Mouse (Mus musculus): ENCODE data around the gene Nepro. TPM values are rescaled to one million over a fixed set of nuclear protein-coding genes. Genes with fewer than 3 reads are reported as not detected.

Nepro gene
- polyA plus RNA-seq, 1 experiment from 2014 or later, result 13.2 TPM

GRCm38 (mm10) chr16:44736118-44736517, 12.0 kb downstream of the Nepro start:
- Histone ChIP-seq H3K4me2 (ENCODE audit: low read depth, low read length, severe bottlenecking) (no peak overlapping the region), H3K27ac (ENCODE audit: low read depth, low read length) (no peak overlapping the region), H3K9ac (ENCODE audit: low read length) (no peak overlapping the region), H3K4me1 (replicated peaks; ENCODE audit: control insufficient read depth, insufficient read depth, low read length) (no peaks in the 10 kb centered on the region), H3K36me3 (ENCODE audit: control insufficient read depth, insufficient read depth, low read length) (peaks cover 15% of the 10 kb centered on the region), H3K27me3 (ENCODE audit: control insufficient read depth, insufficient read depth, low read length) (no peaks in the 10 kb centered on the region), H3K4me3 (ENCODE audit: low read depth, low read length) (no peak overlapping the region), H3K9me3 (ENCODE audit: control insufficient read depth, low read length) (no peaks in the 10 kb centered on the region)
- ATAC-seq (replicated peaks; ENCODE audit: low FRiP score), result no peak
- 89% methylated on average over 4 of the region's 4 CpGs for WGBS
- DNase-seq (ENCODE audit: low spot score), result no peak

GRCm38 (mm10) chr16:44742753-44743152, 18.7 kb downstream of the Nepro start:
- Histone ChIP-seq H3K36me3 (ENCODE audit: control insufficient read depth, insufficient read depth, low read length) (peaks cover 4% of the 10 kb centered on the region; the same call in 1 of the 2 replicates), H3K27ac (ENCODE audit: low read depth, low read length) (no peak overlapping the region), H3K9me3 (ENCODE audit: control insufficient read depth, low read length) (no peaks in the 10 kb centered on the region), H3K27me3 (ENCODE audit: control insufficient read depth, insufficient read depth, low read length) (no peaks in the 10 kb centered on the region), H3K4me1 (replicated peaks; ENCODE audit: control insufficient read depth, insufficient read depth, low read length) (peaks cover 3% of the 10 kb centered on the region; the same call in 1 of the 2 replicates), H3K4me3 (ENCODE audit: low read depth, low read length) (no peak overlapping the region), H3K4me2 (ENCODE audit: low read depth, low read length, severe bottlenecking) (no peak overlapping the region), H3K9ac (ENCODE audit: low read length) (no peak overlapping the region)
- ATAC-seq (replicated peaks; ENCODE audit: low FRiP score), result no peak
- 88% methylated on average over 1 of the region's 1 CpGs for WGBS
- no peak for DNase-seq (ENCODE audit: low spot score)

- Histone ChIP-seq H3K4me3 (ENCODE audit: low read depth, low read length) (peak overlapping the region; percentile 66), H3K4me2 (ENCODE audit: low read depth, low read length, severe bottlenecking) (peak overlapping the region; percentile 85), H3K9ac (ENCODE audit: low read length) (peak overlapping the region; percentile 77), H3K9me3 (ENCODE audit: control insufficient read depth, low read length) (no peaks in the 10 kb centered on the region), H3K27ac (ENCODE audit: low read depth, low read length) (no peak overlapping the region; the same call in 1 of the 2 replicates), H3K36me3 (ENCODE audit: control insufficient read depth, insufficient read depth, low read length) (no peaks in the 10 kb centered on the region; the same call in 1 of the 2 replicates), H3K27me3 (ENCODE audit: control insufficient read depth, insufficient read depth, low read length) (no peaks in the 10 kb centered on the region), H3K4me1 (replicated peaks; ENCODE audit: control insufficient read depth, insufficient read depth, low read length) (peaks cover 3% of the 10 kb centered on the region; the same call in 1 of the 2 replicates)
- ATAC-seq (replicated peaks; ENCODE audit: low FRiP score) (peak; percentile 60), DNase-seq (ENCODE audit: low spot score) (peak; percentile 55)
- WGBS, result 8% methylated on average over 14 of the region's 14 CpGs
These were observed 21.4 kb downstream of the Nepro start for GRCm38 (mm10) chr16:44745471-44745865.

GRCm38 (mm10) chr16:44745866-44746562, 21.9 kb downstream of the Nepro start, which contains the start of gene Gtpbp8:
Gene Gtpbp8 (minus strand): TSS chr16:44746363.
- peak within 1 kb of the TSS; percentile 85 for H3K4me2 ChIP-seq (ENCODE audit: low read depth, low read length, severe bottlenecking)
- under 1% methylated on average over 47 of the region's 47 CpGs for WGBS
- peak within 1 kb of the TSS; percentile 77 for H3K9ac ChIP-seq (ENCODE audit: low read length)
- H3K36me3 ChIP-seq (ENCODE audit: control insufficient read depth, insufficient read depth, low read length), result no peaks in the 10 kb centered on the region; the same call in 1 of the 2 replicates
- H3K4me1 ChIP-seq (replicated peaks; ENCODE audit: control insufficient read depth, insufficient read depth, low read length), result peaks cover 3% of the 10 kb centered on the region; the same call in 1 of the 2 replicates
- peak; percentile 85 for DNase-seq (ENCODE audit: low spot score)
- H3K27ac ChIP-seq (ENCODE audit: low read depth, low read length), result peak within 1 kb of the TSS; percentile 74
- H3K27me3 ChIP-seq (ENCODE audit: control insufficient read depth, insufficient read depth, low read length), result no peaks in the 10 kb centered on the region
- peak within 1 kb of the TSS; percentile 66 for H3K4me3 ChIP-seq (ENCODE audit: low read depth, low read length)
- peak; percentile 93 for ATAC-seq (replicated peaks; ENCODE audit: low FRiP score)
- no peaks in the 10 kb centered on the region for H3K9me3 ChIP-seq (ENCODE audit: control insufficient read depth, low read length)

- no peak for ATAC-seq (replicated peaks; ENCODE audit: low FRiP score)
- Histone ChIP-seq H3K27ac (ENCODE audit: low read depth, low read length) (no peak overlapping the region), H3K36me3 (ENCODE audit: control insufficient read depth, insufficient read depth, low read length) (no peaks in the 10 kb centered on the region)
These were observed 23.9 kb downstream of the Nepro start for GRCm38 (mm10) chr16:44748007-44748406.

GRCm38 (mm10) chr16:44757700-44758099, 33.6 kb downstream of the Nepro start:
- Histone ChIP-seq H3K27ac (ENCODE audit: low read depth, low read length) (no peak overlapping the region), H3K9me3 (ENCODE audit: control insufficient read depth, low read length) (no peaks in the 10 kb centered on the region), H3K9ac (ENCODE audit: low read length) (no peak overlapping the region), H3K4me2 (ENCODE audit: low read depth, low read length, severe bottlenecking) (no peak overlapping the region), H3K27me3 (ENCODE audit: control insufficient read depth, insufficient read depth, low read length) (no peaks in the 10 kb centered on the region), H3K4me1 (replicated peaks; ENCODE audit: control insufficient read depth, insufficient read depth, low read length) (no peaks in the 10 kb centered on the region), H3K36me3 (ENCODE audit: control insufficient read depth, insufficient read depth, low read length) (no peaks in the 10 kb centered on the region), H3K4me3 (ENCODE audit: low read depth, low read length) (no peak overlapping the region)
- DNase-seq (ENCODE audit: low spot score) (no peak), ATAC-seq (replicated peaks; ENCODE audit: low FRiP score) (no peak)
- WGBS, result 94% methylated on average over 8 of the region's 8 CpGs

More at GRCm38 (mm10) chr16:44748007-44748406, 23.9 kb downstream of the Nepro start:
- Histone ChIP-seq H3K4me3 (ENCODE audit: low read depth, low read length) (no peak overlapping the region), H3K4me1 (replicated peaks; ENCODE audit: control insufficient read depth, insufficient read depth, low read length) (peaks cover 3% of the 10 kb centered on the region; the same call in 1 of the 2 replicates), H3K9ac (ENCODE audit: low read length) (no peak overlapping the region), H3K4me2 (ENCODE audit: low read depth, low read length, severe bottlenecking) (no peak overlapping the region), H3K27me3 (ENCODE audit: control insufficient read depth, insufficient read depth, low read length) (no peaks in the 10 kb centered on the region), H3K9me3 (ENCODE audit: control insufficient read depth, low read length) (no peaks in the 10 kb centered on the region)
- no peak for DNase-seq (ENCODE audit: low spot score)
- 63% methylated on average over 3 of the region's 3 CpGs for WGBS

GRCm38 (mm10) chr16:44761811-44762210, 37.7 kb downstream of the Nepro start:
- DNase-seq (ENCODE audit: low spot score) (no peak), ATAC-seq (replicated peaks; ENCODE audit: low FRiP score) (no peak)
- H3K36me3 ChIP-seq (ENCODE audit: control insufficient read depth, insufficient read depth, low read length), result no peaks in the 10 kb centered on the region
- no peaks in the 10 kb centered on the region for H3K4me1 ChIP-seq (replicated peaks; ENCODE audit: control insufficient read depth, insufficient read depth, low read length)
- WGBS, result 76% methylated on average over 1 of the region's 1 CpGs
- no peak overlapping the region for H3K4me2 ChIP-seq (ENCODE audit: low read depth, low read length, severe bottlenecking)
- no peaks in the 10 kb centered on the region for H3K27me3 ChIP-seq (ENCODE audit: control insufficient read depth, insufficient read depth, low read length)
- H3K27ac ChIP-seq (ENCODE audit: low read depth, low read length), result no peak overlapping the region
- no peaks in the 10 kb centered on the region for H3K9me3 ChIP-seq (ENCODE audit: control insufficient read depth, low read length)
- no peak overlapping the region for H3K4me3 ChIP-seq (ENCODE audit: low read depth, low read length)
- H3K9ac ChIP-seq (ENCODE audit: low read length), result no peak overlapping the region

- H3K27ac ChIP-seq (ENCODE audit: low read depth, low read length), result no peak within 1 kb of the TSS
- no peaks in the 10 kb centered on the region for H3K36me3 ChIP-seq (ENCODE audit: control insufficient read depth, insufficient read depth, low read length)
- H3K9ac ChIP-seq (ENCODE audit: low read length), result no peak within 1 kb of the TSS
- WGBS, result 82% methylated on average over 22 of the region's 22 CpGs
- no peaks in the 10 kb centered on the region for H3K27me3 ChIP-seq (ENCODE audit: control insufficient read depth, insufficient read depth, low read length)
- DNase-seq (ENCODE audit: low spot score), result no peak
- no peaks in the 10 kb centered on the region for H3K9me3 ChIP-seq (ENCODE audit: control insufficient read depth, low read length)
- H3K4me3 ChIP-seq (ENCODE audit: low read depth, low read length), result no peak within 1 kb of the TSS
- no peak within 1 kb of the TSS for H3K4me2 ChIP-seq (ENCODE audit: low read depth, low read length, severe bottlenecking)
- no peak for ATAC-seq (replicated peaks; ENCODE audit: low FRiP score)
- H3K4me1 ChIP-seq (replicated peaks; ENCODE audit: control insufficient read depth, insufficient read depth, low read length), result 0 out of 2 replicates have a peak, but pooled peaks cover 2% of the 10 kb centered on the region
These were observed 41.6 kb downstream of the Nepro start, which contains the start of gene Cd200r1 for GRCm38 (mm10) chr16:44765555-44766319. Gene Cd200r1 (plus strand): TSS chr16:44765736.
